Mouse (Mus musculus) brain, embryonic 14.5 days (tissue): ENCODE results near the gene Ddx42. TPM values are rescaled to one million over a fixed set of nuclear protein-coding genes. Genes with fewer than 3 reads are reported as not detected.
A peak's percentile ranks its signal among the peaks of the same experiment; 100 is the strongest.
"Not testable (repeated sequence)": the region's sequence is repeated elsewhere in the genome, so short reads cannot be mapped to it uniquely, and the experiment has no call there.

Experiments used
- DNase-seq: peaks from one replicate; pipeline ENCODE4 v3.0.0-alpha.2; 2011; ENCODE audit warnings: low read depth
- CTCF ChIP-seq: fragments of 200-500 bp; IDR thresholded peaks from 2 replicates; pipeline ENCODE4 v1.5.1; 2012; ENCODE audit warnings: inconsistent platforms, mild to moderate bottlenecking, moderate library complexity, borderline replicate concordance; ENCODE audit not compliant: insufficient read depth, insufficient read length; ENCODE audit errors: extremely low read depth
- POLR2A ChIP-seq: fragments of 200-500 bp; IDR thresholded peaks from 2 replicates; pipeline ENCODE4 v1.6.1; 2012; ENCODE audit warnings: mild to moderate bottlenecking, inconsistent platforms, borderline replicate concordance; ENCODE audit not compliant: poor library complexity, insufficient read depth, insufficient read length, severe bottlenecking; ENCODE audit errors: extremely low read depth
- polyA plus RNA-seq: library from polyadenylated mRNA; depleted of rRNA; stranded (reverse); fragments of >200 nt; gene quantifications from 2 replicates; pipeline ENCODE4 v1.2.3, GENCODE M21; 2012

Gene Ddx42
- polyA plus RNA-seq, 1 experiment: 56.8 TPM

DNA sequence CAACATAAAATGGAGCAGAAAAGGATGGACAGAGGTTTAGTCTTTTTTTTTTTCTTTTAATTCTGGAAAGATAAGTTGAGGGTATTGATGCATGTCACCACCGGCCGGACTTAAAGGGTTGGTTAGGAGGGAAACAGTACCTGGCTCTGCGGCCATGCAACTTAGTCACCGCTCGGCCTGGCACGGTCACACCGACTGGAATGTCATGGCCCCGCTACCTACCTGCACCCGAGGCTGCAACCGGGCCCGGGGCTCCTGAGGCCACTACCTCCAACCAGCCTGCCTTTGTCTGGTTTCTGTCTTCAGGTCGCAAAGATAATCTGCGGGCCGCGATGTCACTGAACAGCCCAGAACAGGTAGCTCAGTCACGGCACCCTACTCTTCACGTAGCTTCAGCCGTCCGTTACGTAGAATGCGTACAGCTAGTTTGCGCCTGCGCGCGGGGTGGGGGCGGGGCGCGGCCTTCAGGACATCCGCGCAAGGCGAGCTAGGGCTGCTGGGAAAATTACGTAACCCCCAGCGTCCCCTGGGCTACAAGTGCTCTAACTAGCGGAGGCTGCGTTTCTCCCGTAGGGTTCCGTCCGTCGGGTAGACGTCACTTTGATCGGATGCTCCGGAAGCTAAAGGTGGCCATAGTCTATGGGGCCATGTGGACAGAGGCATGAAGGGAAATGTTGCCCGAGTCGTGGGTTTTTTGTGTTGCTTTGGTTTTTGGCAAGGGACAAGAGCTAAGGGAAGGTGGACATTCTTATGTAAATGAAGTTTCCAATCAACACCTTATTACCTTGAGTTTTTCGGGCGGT is 598 bp upstream of the Ddx42 start, which contains the start of gene Ccdc47:
TSS of gene Ccdc47 (minus strand) at position 418 of the 803 bp plus-strand sequence.
- DNase-seq: peak; percentile 100
- TF ChIP-seq CTCF: no peak
- TF ChIP-seq POLR2A: 0 out of 2 replicates have a peak, but pooled peaks have one; percentile 10

DNA sequence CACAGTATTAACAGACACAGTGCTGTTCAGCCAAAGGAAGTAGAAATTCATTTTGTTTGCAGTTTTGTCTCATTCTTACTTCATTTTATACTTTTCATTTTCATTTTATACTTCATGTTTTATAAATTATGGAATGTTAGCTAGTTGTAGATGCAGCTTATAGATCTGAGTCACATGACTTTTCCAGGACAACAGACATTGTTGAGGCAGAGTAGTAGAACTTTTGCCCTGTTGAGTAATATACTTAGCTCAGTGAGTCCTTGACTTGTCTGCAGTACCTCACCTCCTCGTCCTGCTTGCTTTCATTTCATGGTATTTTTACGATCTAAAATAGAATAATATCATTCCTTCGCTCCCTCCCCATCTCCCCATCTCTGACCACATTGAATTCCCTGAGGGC is 3.9 kb downstream of the Ddx42 start:
- TF ChIP-seq CTCF (no peak), POLR2A (no peak)
- no peak for DNase-seq

DNA sequence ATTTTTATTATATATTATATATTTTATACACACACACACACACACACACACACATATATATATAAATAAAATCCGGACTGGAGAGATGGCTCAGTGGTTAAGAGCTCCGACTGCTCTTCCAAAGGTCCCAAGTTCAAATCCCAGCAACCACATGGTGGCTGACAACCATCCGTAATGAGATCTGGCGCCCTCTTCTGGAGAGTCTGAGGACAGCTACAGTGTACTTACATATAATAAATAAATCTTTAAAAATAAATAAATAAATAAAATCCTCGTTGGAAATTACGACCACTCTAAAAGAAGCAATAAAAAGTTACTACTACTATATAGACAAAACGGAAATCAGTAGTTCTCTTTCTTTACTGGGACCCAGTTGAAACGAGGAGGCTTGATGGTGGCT is 17.3 kb downstream of the Ddx42 start:
- not testable (repeated sequence) for DNase-seq

DNA sequence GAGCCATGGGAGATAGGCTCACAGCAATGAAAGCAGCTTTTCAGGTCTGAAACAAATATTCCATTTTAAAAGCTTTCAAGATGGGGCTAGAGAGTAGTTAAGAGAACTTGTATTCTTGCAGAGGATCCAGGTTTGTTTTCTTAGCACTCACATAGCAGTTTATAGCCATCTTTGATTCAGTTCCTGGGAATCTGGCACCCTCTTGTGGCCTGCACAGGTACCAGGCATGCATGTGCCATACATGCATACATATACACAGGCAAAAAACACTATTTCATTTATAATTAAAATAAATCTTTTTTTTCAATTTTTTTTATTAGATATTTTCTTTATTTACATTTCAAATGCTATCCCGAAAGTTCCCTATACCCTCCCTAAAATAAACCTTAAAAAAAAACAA is 30.1 kb downstream of the Ddx42 start:
- DNase-seq: peak; percentile 21
- TF ChIP-seq CTCF (peak; percentile 40; the same call in 1 of the 2 replicates), POLR2A (no peak)

DNA sequence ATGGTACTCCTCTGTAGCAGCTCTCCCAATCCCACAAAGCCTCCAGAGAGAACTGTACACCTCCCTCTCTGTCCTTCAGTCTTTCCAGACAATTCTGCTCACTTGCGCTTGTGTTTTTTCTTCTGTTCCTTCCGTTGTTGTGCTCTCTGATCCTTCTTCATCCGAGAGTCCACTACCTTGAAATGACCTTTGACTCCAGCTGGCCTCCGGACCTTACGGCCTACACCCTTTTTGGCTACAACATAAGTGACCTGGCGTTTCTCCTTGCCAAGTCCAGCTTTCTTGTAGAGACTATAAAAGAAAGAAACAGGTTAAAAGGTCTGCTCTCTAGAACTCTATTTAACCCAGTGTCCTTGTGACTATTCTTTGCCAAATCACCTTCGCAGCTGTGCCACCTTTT is 32.6 kb downstream of the Ddx42 start:
- TF ChIP-seq CTCF: no peak
- TF ChIP-seq POLR2A: no peak
- no peak for DNase-seq

DNA sequence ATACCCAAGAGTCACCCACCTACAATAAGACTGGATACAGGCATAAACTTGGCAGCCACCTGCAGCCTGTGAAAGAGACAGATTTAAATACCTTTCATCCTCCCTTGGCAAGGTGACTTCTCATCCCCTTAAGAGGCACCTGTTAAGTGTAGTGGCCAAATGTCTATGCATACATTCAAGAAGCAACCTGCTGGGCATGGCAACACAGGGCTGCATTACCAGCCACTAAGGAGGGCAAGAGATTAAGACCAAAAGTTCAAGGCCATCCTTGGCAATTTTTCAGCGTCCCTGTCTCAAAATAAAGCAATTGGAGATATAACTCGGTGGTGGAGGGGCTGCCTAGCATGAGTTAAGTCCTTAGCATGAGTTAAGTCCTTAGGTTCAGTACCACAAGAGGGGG is 38.0 kb downstream of the Ddx42 start:
- DNase-seq: no peak
- TF ChIP-seq POLR2A (no peak), CTCF (no peak)

DNA sequence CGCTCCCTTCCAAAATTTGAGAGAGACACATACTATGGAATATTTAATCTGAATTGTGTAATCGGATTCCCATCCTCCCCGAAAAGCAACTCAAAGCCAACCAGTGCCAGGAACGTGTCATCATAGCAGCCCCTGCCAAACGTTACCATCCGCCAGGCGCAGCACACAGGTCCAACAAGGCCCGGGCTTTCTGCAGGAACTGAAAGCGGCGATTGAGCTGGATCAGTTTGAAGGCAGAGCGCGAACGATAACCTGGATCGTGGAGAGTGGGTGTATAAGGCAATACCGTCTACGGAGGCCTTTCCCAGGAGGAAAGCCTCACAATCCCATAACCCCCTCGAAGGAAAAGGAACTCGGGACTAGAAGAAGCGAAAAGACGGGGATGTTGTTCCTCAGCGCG is 38.4 kb downstream of the Ddx42 start:
- TF ChIP-seq CTCF: no peak
- no peak for TF ChIP-seq POLR2A
- peak; percentile 11 for DNase-seq

DNA sequence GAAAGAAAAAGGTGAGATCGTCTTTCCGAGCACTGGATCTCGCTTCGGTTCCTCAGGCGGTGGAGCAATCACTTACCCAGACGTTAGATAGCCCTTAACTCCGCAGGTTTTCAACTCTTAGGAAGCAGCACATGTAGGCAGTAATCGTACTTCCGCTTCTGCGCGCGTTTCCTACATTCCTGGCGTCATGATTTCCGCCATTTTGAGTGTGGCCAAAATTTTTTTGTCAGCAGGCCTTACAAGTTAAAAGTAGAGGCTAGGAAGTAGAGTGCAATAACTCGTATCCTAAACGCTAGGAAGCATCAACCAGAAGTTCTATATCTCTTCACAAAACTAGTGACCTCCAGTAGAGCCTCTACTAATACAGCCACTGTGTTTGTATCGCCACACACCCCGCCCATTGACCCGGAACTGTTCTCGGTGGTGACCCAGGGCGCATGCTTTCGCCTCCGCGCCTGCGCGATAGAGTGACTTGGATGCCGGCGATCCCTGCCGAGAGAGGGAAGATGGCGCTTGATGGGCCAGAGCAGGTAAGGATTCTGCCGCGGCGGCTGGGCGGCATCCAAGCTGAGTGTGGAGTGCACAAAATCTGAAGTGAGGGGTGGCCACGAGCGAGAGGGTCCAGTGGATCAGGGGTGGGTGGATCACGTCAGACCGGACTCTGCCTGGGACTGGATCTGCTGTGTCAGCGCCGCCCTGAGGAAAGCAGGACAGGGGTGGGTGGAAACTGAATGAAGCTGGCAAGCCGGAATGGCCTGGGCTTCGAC is 39.1 kb downstream of the Ddx42 start, which contains the start of the genes Ftsj3 and Psmc5:
TSS of gene Ftsj3 (minus strand) at position 395 of the 767 bp plus-strand sequence.
TSS of gene Psmc5 (plus strand) at position 470 of the 767 bp plus-strand sequence.
- peak; percentile 47; the same call in 1 of the 2 replicates for TF ChIP-seq POLR2A
- TF ChIP-seq CTCF: no peak
- DNase-seq: peak; percentile 98

DNA sequence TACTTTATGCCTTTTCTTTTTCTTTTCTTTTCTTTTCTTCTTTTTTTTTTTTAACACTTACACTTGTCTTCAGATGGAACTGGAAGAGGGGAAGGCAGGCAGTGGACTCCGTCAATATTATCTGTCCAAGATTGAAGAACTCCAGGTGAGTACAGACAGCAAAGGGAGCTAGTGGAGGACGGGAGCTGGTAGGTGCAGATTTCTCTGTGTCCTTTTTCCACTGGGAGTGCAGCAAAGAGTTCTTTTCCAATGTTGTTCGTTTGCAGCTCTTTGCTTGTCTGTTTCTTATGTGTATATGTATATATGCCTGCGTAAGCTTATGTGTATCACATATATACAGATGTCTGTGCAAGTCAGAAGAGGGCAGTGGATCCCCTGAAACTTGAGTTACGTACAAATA is 40.0 kb downstream of the Ddx42 start:
- DNase-seq: no peak
- no peak for TF ChIP-seq CTCF
- TF ChIP-seq POLR2A: no peak

DNA sequence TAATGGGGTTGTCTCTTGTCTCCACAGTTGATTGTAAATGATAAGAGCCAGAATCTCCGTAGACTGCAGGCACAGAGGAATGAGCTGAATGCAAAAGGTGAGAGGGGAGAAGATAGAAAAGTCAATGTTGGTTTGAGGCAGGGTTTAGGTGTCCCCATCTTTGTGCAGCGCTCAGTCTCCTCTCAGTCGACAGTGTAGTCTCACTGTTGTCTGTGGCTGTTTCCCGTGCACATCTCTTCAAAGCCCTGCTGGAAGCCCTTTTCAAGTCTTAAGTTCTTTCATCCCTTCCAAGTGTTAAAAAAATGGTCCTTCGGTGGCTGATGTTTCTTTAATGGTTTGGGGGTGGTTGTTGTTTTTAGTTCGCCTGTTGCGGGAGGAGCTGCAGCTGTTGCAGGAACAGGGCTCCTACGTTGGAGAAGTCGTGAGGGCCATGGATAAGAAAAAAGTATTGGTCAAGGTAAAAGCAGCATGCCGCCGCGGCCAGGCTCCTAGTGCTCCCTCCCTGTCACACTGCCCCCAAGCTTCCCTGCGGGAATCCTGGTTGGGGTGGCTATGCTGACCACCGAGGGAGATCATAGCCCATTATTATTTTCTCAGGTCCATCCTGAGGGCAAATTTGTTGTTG is 44.2 kb downstream of the Ddx42 start:
- no peak for TF ChIP-seq POLR2A
- TF ChIP-seq CTCF: no peak
- no peak for DNase-seq

DNA sequence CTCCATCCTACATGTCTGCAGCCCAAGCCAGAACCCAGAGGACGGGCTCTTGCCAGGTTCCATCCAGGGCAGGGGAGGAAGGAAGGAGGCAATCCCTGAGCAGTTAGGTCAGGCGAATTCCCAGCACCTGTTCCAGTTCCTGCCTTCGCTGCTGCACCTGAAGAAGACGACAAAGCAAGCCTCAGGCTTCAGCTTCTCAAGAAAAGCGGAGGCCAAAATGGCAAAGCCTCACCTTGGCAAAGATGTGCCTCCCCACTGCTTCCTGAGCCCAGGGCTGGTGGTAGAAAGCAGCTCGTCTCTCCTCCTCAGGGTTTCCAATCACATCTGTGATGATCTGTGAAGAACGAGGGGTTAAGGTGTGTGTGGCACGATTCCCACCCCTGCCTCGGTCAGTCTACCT is 47.2 kb downstream of the Ddx42 start:
- TF ChIP-seq CTCF: no peak
- DNase-seq: no peak
